10 mouse cellular contexts compared by ENCODE assay signal in genomic region chr4:81483159-81483558, GRCm38 (mm10). TPM values are rescaled to one million over a fixed set of nuclear protein-coding genes. Genes with fewer than 3 reads are reported as not detected.
DNase-seq lines count a peak whose midpoint lies in the region; ATAC-seq lines count a peak whose summit lies in the region.
"Had no signal": no experiment of that assay in that cellular context is flagged by ENCODE, and none has a peak within 500 bp of the region (broad histone marks: within the 10 kb centered on the region; RNA-seq: fewer than 3 reads in every experiment).

No protein-coding gene starts in this region.

- no peak overlapping the region for H3K4me3 ChIP-seq in kidney, embryonic 14.5 days (ENCODE audit: low read length)
- H3K4me3 ChIP-seq in embryonic facial prominence, embryonic 13.5 days, result no peak overlapping the region
- no peak overlapping the region for H3K4me3 ChIP-seq in limb, embryonic 15.5 days
- H3K4me3 ChIP-seq: layer of hippocampus, adult 2 months had no signal

- peak; percentile 8 for DNase-seq in kidney, postnatal 10 days
- peak; percentile 23 to 48 for DNase-seq in gastrocnemius, postnatal 4 days (ENCODE audit: low spot score in 2 of 2)
- DNase-seq in frontal cortex, postnatal 36 days (ENCODE audit: low spot score in 2 of 2), result no peak
- DNase-seq: right cerebral cortex, adult 18-20 months had no signal

- no peaks in the 10 kb centered on the region for H3K9me3 ChIP-seq in kidney, embryonic 14.5 days (ENCODE audit: control insufficient read depth, low read length)
- H3K9me3 ChIP-seq in embryonic facial prominence, embryonic 13.5 days, result no peaks in the 10 kb centered on the region
- no peaks in the 10 kb centered on the region for H3K9me3 ChIP-seq in limb, embryonic 15.5 days

- WGBS in kidney, embryonic 14.5 days, result 20% methylated on average over 6 of the region's 6 CpGs
- 13% methylated on average over 6 of the region's 6 CpGs for WGBS in embryonic facial prominence, embryonic 13.5 days
- 8% methylated on average over 6 of the region's 6 CpGs for WGBS in limb, embryonic 15.5 days

- H3K36me3 ChIP-seq in kidney, embryonic 14.5 days (ENCODE audit: control insufficient read depth, insufficient read depth, low read length), result no peaks in the 10 kb centered on the region
- H3K36me3 ChIP-seq in embryonic facial prominence, embryonic 13.5 days, result no peaks in the 10 kb centered on the region
- H3K36me3 ChIP-seq in limb, embryonic 15.5 days, result no peaks in the 10 kb centered on the region

- H3K9ac ChIP-seq in kidney, embryonic 14.5 days (ENCODE audit: low read depth, low read length), result no peak overlapping the region
- H3K9ac ChIP-seq in embryonic facial prominence, embryonic 13.5 days, result no peak overlapping the region
- H3K9ac ChIP-seq in limb, embryonic 15.5 days, result no peak overlapping the region
- H3K9ac ChIP-seq: liver, embryonic 14.5 days had no signal

- no peak overlapping the region for H3K27ac ChIP-seq in kidney, embryonic 14.5 days (ENCODE audit: low read depth, low read length)
- H3K27ac ChIP-seq in embryonic facial prominence, embryonic 13.5 days, result no peak overlapping the region
- peak overlapping the region; percentile 71 for H3K27ac ChIP-seq in limb, embryonic 15.5 days
- H3K27ac ChIP-seq: layer of hippocampus, adult 2 months; liver, embryonic 14.5 days had no signal

- no peak overlapping the region; the same call in 1 of the 2 replicates for H3K4me2 ChIP-seq in kidney, embryonic 14.5 days (replicated peaks; ENCODE audit: low read depth, low read length)
- H3K4me2 ChIP-seq in embryonic facial prominence, embryonic 13.5 days, result peak overlapping the region; percentile 28; the same call in 1 of the 2 replicates
- H3K4me2 ChIP-seq in limb, embryonic 15.5 days, result peak overlapping the region; percentile 26; the same call in 1 of the 2 replicates

- no peak for ATAC-seq in kidney, embryonic 14.5 days (ENCODE audit: low FRiP score, low TSS enrichment)
- ATAC-seq in embryonic facial prominence, embryonic 13.5 days (ENCODE audit: insufficient number of reproducible peaks, insufficient read depth, low FRiP score, low TSS enrichment, low read depth), result no peak
- no peak for ATAC-seq in limb, embryonic 15.5 days (ENCODE audit: insufficient number of reproducible peaks, low FRiP score, low TSS enrichment, low read depth)
- no peak for ATAC-seq in megakaryocyte progenitor cell, adult 5-6 weeks (replicated peaks; ENCODE audit: poor library complexity)

- H3K4me1 ChIP-seq in kidney, embryonic 14.5 days (ENCODE audit: control insufficient read depth, insufficient read depth, low read length), result no peaks in the 10 kb centered on the region
- H3K4me1 ChIP-seq in embryonic facial prominence, embryonic 13.5 days, result peaks cover 4% of the 10 kb centered on the region
- H3K4me1 ChIP-seq in limb, embryonic 15.5 days, result peaks cover 5% of the 10 kb centered on the region

- no peaks in the 10 kb centered on the region for H3K27me3 ChIP-seq in kidney, embryonic 14.5 days (ENCODE audit: control insufficient read depth, insufficient read depth, low read length)
- H3K27me3 ChIP-seq in embryonic facial prominence, embryonic 13.5 days, result no peaks in the 10 kb centered on the region
- no peaks in the 10 kb centered on the region for H3K27me3 ChIP-seq in limb, embryonic 15.5 days

RNA-seq across cellular contexts. Expression of gene Mpdz, which starts 40.5 kb away (rescaled TPM):
- 23.4 and 39.0 TPM in 2 replicates for polyA plus RNA-seq in kidney, embryonic 14.5 days (2014; fragmentation: Nextera tagmentation; extraction: Ambion mirVana)
- 37.6 and 44.0 TPM in 2 replicates for polyA plus RNA-seq in embryonic facial prominence, embryonic 13.5 days (2015; fragmentation: Nextera tagmentation; extraction: Ambion mirVana)
- total RNA-seq in gastrocnemius, postnatal 4 days (2021), result 10 to 100 TPM; 89.9 to 92.6 TPM
- 31.2 and 34.4 TPM in 2 replicates for polyA plus RNA-seq in limb, embryonic 15.5 days (2015; fragmentation: Nextera tagmentation; extraction: Ambion mirVana)
- total RNA-seq in megakaryocyte progenitor cell, adult 5-6 weeks (2015), result 0.15 TPM in 1 of 2 replicates, not detected in the other
- total RNA-seq in megakaryocyte progenitor cell, adult 5-6 weeks (2017), result 0.41 TPM in 1 of 2 replicates, not detected in the other

Comparison
In these comparisons a context has a peak if more than half of its experiments do, and no peak if none do; other contexts are left out.
1. DNase-seq: peak in kidney, postnatal 10 days (single experiment) and gastrocnemius, postnatal 4 days (2 of 2); none in frontal cortex, postnatal 36 days (0 of 2).